Mouse (Mus musculus) kidney, adult 2 months (tissue): Measurements from ENCODE around the gene Arl15. TPM values are rescaled to one million over a fixed set of nuclear protein-coding genes. Genes with fewer than 3 reads are reported as not detected.

Source experiments
- DNase-seq: peaks from one replicate; pipeline ENCODE4 v3.0.0; 2021
- H3K27ac ChIP-seq: fragments of 200-500 bp; 2 replicates; pipeline ENCODE4 v1.5.1; 2012; ENCODE audit warnings: low read depth, low read length, control low read depth, inconsistent platforms; ENCODE audit not compliant: insufficient read depth
- H3K27me3 ChIP-seq: fragments of 200-500 bp; replicated peaks from 2 replicates; pipeline ENCODE4 v1.6.1; 2012; ENCODE audit warnings: mild to moderate bottlenecking, moderate library complexity, low read length, inconsistent platforms; ENCODE audit not compliant: control insufficient read depth, insufficient read depth
- H3K36me3 ChIP-seq: fragments of 200-500 bp; 2 replicates; pipeline ENCODE4 v1.6.1; 2012; ENCODE audit warnings: mild to moderate bottlenecking, moderate library complexity, low read length, inconsistent platforms; ENCODE audit not compliant: control insufficient read depth, insufficient read depth
- H3K4me1 ChIP-seq: fragments of 200-500 bp; 2 replicates; pipeline ENCODE4 v1.6.1; 2011; ENCODE audit warnings: low read length; ENCODE audit not compliant: control insufficient read depth, insufficient read depth
- H3K4me3 ChIP-seq: fragments of 200-500 bp; 2 replicates; pipeline ENCODE4 v1.5.1; 2011; ENCODE audit warnings: mild to moderate bottlenecking, low read depth, low read length, control low read depth; ENCODE audit not compliant: insufficient read depth
- CTCF ChIP-seq: fragments of 200-500 bp; conservative IDR thresholded peaks from 2 replicates; pipeline ENCODE4 v1.5.1; 2011; ENCODE audit warnings: low read depth, mild to moderate bottlenecking, control low read depth, low read length, moderate library complexity, mixed read lengths; ENCODE audit not compliant: insufficient read depth, insufficient read length
- POLR2A ChIP-seq: fragments of 200-500 bp; IDR thresholded peaks from one replicate; pipeline ENCODE4 v1.6.1; 2011; ENCODE audit warnings: low read depth, low read length, control low read depth
- WGBS: fragments of 180-500 bp; shearing (Covaris S2); methylation state at CpG from one replicate; pipeline ENCODE4 v1.1.7; 2018; 5-methylcytosine and 5-hydroxymethylcytosine counted together
- polyA plus RNA-seq: library from polyadenylated mRNA; depleted of rRNA; stranded (reverse); fragments of >200 nt; gene quantifications from 2 replicates; pipeline ENCODE4 v1.2.3, GENCODE M21; 2012

Arl15 gene
- polyA plus RNA-seq, 1 experiment: 9.4 TPM

DNA sequence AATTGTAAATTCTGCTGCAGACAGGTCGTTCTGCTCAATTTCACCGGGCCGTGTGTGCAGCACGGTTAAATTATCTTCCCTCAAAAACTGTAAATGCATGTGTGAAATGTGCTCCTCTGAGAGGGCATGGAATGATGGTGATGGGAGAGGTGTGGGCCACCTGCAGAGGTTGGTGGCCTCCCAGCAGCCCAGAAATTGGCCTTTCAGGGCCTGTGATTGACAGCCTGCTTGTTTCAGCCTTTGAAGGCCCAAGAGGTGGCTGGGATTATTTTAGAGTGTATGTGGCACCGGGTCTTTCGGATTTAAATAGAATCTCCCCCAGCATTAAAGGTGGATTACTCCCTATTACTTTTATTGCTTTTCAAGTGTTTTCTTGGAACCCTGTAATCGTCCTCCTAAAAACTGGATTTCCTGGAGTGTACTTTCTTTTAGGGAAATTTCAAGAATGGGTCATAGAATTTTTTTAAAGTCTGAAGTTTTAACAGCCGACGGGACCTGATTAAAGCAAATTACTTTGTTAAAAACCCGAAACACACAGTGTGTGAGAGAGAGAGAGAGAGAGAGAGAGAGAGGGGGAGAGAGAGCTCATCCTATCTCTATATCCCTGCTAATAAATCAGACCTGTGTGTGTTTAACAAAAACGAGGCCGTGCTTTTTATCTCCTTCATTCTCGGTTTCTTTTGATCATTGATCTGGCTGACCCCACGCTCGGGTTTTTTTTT is 186.6 kb downstream of the Arl15 start:
- TF ChIP-seq POLR2A (no peak), CTCF (no peak)
- Histone ChIP-seq H3K27ac (no peak overlapping the region), H3K36me3 (no peaks in the 10 kb centered on the region), H3K27me3 (no peaks in the 10 kb centered on the region), H3K4me1 (no peaks in the 10 kb centered on the region), H3K4me3 (no peak overlapping the region)
- DNase-seq: no peak
- 59% methylated on average over 15 of the region's 15 CpGs for WGBS

DNA sequence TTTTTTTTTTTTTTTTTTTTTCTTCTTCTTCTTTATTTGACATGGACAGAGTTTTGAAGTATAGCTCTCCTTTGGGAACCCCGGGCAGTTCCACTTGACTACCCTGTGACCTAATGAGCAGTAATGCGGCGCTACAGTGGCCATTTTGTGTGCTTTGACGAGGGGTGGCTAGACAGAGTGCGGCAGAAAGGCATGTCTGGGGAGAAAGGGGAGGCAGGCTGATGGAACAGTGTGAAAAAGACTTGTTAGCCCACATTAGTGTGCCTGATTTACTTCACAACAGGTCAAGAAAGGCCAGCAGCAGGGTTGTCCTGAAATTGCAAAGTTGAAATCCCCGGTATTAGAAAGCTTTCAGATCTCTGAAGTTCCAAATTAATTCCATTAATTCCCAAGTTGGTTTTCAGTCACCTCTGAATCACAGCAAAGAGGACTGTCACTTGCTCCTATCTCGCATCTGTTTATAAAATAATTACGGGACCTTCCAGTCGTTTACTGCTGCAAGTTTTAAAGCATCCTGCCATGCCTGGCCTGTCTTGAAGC is 187.2 kb downstream of the Arl15 start:
- TF ChIP-seq CTCF (no peak), POLR2A (no peak)

DNA sequence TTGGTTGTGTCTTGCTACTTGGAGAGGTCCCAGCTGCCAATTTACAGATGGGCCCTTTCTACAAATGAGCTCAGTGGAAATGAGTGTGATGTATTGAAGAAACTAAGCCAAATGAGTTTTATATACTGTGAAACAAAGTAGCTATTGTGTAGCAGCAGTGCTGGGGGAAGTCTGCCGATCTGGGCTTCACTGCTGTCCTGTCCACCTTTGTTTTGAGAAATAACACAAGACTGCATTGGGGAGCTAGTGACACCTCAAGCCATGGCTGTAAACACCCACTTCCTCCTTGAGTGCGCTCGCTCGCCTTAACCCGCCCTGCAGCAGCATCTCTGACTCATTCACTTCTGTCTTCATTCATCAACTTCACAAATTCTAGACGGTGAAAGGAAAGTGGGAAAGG is 189.3 kb downstream of the Arl15 start:
- 63% methylated on average over 6 of the region's 6 CpGs for WGBS
- TF ChIP-seq CTCF: no peak
- no peak for TF ChIP-seq POLR2A
- H3K27ac ChIP-seq: no peak overlapping the region
- H3K36me3 ChIP-seq: no peaks in the 10 kb centered on the region
- no peak for DNase-seq
- no peaks in the 10 kb centered on the region for H3K4me1 ChIP-seq
- no peak overlapping the region for H3K4me3 ChIP-seq
- no peaks in the 10 kb centered on the region for H3K27me3 ChIP-seq

More for the DNA sequence above, 187.2 kb downstream of the Arl15 start:
- WGBS: 59% methylated on average over 9 of the region's 9 CpGs
- no peak overlapping the region for H3K4me3 ChIP-seq
- DNase-seq: no peak
- no peak overlapping the region for H3K27ac ChIP-seq
- no peaks in the 10 kb centered on the region for H3K27me3 ChIP-seq
- no peaks in the 10 kb centered on the region for H3K4me1 ChIP-seq
- H3K36me3 ChIP-seq: no peaks in the 10 kb centered on the region

DNA sequence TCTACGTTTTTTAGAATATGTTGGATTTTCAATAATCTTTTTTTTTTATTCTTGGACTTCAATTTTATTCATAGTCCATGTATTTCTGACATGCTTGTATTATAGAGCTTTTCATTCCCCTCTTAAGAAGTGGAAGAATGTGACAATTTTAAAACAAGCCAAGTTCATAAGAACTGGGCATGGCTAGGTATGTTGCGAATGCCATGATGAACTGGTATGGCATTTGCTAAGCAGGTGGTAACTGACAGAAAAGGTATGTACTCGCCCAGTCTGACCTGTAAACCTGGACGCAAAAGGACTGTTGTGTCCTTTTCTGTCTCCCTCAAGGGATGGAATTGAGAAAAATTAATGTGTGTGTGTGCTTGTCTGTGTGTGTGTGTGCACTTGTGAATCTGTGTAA is 190.2 kb downstream of the Arl15 start:
- 98% methylated on average over 4 of the region's 4 CpGs for WGBS

DNA sequence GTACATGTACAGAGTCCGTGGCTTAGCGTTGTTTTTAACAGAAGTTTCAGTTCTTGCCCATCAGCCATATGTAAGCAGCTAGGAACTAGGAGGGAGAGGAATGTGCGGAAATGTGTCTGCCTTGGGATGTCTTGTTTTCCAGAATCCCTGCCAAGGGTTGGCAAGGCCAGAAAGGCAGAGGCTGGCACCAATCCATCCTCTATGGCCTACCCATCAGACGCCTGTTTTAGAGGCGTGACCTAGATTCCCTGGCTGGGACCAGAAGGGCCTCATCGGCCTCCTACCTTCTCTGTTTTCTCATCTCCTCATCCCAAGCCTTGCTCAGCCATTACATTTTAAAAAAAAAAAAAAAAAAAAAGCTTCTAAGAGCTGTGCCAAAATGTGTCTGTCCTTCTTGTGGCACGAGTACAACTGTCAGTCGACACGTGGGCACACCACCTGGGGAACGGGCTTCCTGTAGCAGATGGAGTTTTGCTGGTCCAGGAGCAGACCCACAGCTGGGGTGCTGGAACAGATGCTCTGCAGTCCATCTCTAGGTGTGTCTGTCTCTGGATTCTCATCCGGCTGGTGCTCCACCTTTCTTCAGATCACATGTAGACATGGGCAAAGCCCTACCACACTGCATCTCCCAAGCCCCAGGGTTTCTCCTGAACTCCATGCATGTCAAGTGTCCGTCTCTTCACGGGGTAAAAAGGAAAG is 192.7 kb downstream of the Arl15 start:
- no peak overlapping the region for H3K27ac ChIP-seq
- 86% methylated on average over 13 of the region's 13 CpGs for WGBS
- H3K27me3 ChIP-seq: no peaks in the 10 kb centered on the region
- TF ChIP-seq CTCF (no peak), POLR2A (no peak)
- no peak overlapping the region for H3K4me3 ChIP-seq
- H3K4me1 ChIP-seq: no peaks in the 10 kb centered on the region
- peak; percentile 27 for DNase-seq
- no peaks in the 10 kb centered on the region for H3K36me3 ChIP-seq

More for the DNA sequence above, 190.2 kb downstream of the Arl15 start:
- no peak for DNase-seq
- no peaks in the 10 kb centered on the region for H3K27me3 ChIP-seq
- H3K36me3 ChIP-seq: no peaks in the 10 kb centered on the region
- H3K4me3 ChIP-seq: no peak overlapping the region
- no peak overlapping the region for H3K27ac ChIP-seq
- TF ChIP-seq POLR2A (no peak), CTCF (no peak)
- H3K4me1 ChIP-seq: no peaks in the 10 kb centered on the region

DNA sequence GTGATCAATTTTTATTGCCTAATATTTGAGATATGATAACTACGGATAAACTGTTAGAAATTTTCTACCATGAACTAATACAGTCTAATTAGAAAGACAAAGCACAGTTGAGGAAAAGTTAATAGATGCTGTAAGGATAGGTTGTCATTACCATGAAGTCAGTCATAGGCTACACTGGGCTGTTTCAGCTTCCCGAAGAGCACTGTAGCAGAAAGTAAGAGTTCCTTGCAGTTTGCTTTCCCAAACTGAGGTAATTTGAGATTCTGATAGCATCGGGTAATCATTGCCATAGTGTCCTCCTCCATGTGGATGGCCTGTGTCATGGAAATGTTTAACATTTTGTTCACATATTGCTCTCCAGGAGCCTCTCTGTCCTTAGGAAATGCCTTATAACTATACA is 195.9 kb downstream of the Arl15 start:
- no peak overlapping the region for H3K27ac ChIP-seq
- 64% methylated on average over 3 of the region's 3 CpGs for WGBS
- no peak for TF ChIP-seq POLR2A
- no peak for TF ChIP-seq CTCF
- no peaks in the 10 kb centered on the region for H3K4me1 ChIP-seq
- H3K4me3 ChIP-seq: no peak overlapping the region
- DNase-seq: no peak
- H3K36me3 ChIP-seq: no peaks in the 10 kb centered on the region
- no peaks in the 10 kb centered on the region for H3K27me3 ChIP-seq

DNA sequence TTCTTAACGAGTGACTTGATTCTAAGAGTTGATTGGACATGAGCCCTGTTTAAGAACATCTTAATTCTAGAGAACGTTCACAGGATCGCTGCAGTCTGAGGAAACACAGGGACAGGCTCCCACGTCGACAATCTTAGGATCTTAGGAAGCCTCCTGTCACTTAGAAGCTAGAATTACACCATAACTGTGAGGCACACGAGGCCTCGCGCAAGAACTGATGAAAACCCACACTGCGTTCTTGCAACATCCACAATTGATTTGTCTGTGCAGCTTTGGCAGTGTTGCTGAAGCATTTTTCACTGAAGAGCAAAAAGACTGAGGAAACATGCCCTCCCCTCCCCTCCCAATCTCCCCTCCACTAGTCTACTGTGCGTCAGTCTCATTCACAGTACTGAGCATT is 196.4 kb downstream of the Arl15 start:
- Histone ChIP-seq H3K4me3 (no peak overlapping the region), H3K4me1 (no peaks in the 10 kb centered on the region), H3K36me3 (no peaks in the 10 kb centered on the region), H3K27ac (no peak overlapping the region), H3K27me3 (no peaks in the 10 kb centered on the region)
- no peak for DNase-seq
- 64% methylated on average over 10 of the region's 10 CpGs for WGBS
- TF ChIP-seq POLR2A (no peak), CTCF (no peak)
